Mouse (Mus musculus): ENCODE results near the gene Anp32a.

GRCm38 (mm10) chr9:62347201-62347600, 6.1 kb downstream of the Anp32a start:
- TF ChIP-seq MAX (IDR thresholded peaks at IDR 0.05; ENCODE audit: low read depth) (no peak), POLR2A (IDR thresholded peaks at IDR 0.05; ENCODE audit: insufficient read length, low read depth) (no peak), E2F4 (IDR thresholded peaks at IDR 0.05; ENCODE audit: insufficient read depth) (no peak), TCF12 (IDR thresholded peaks at IDR 0.05; ENCODE audit: insufficient read depth, poor library complexity, severe bottlenecking) (no peak), MYOG (IDR thresholded peaks at IDR 0.05; ENCODE audit: control insufficient read depth in 1 of 3, insufficient read depth in 1 of 3, insufficient read length in 2 of 3, low read depth in 2 of 3) (no peak)
